ENCODE assay signal across 8 mouse cellular contexts in genomic region chr14:47634410-47634809, GRCm38 (mm10). TPM values are rescaled to one million over a fixed set of nuclear protein-coding genes. Genes with fewer than 3 reads are reported as not detected.
DNase-seq lines count a peak whose midpoint lies in the region; ATAC-seq and TF ChIP-seq lines count a peak whose summit lies in the region.

No protein-coding gene starts in this region.

- H3K4me2 ChIP-seq in heart, embryonic 11.5 days = peak overlapping the region; percentile 48
- peak overlapping the region; percentile 27 for H3K4me2 ChIP-seq in kidney, postnatal 0 days (ENCODE audit: low read length)
- no peak overlapping the region for H3K4me2 ChIP-seq in forebrain, embryonic 12.5 days

- H3K4me3 ChIP-seq in heart, embryonic 11.5 days (ENCODE audit: low read depth, low read length) = no peak overlapping the region
- H3K4me3 ChIP-seq in kidney, postnatal 0 days (replicated peaks; ENCODE audit: low read depth, low read length) = no peak overlapping the region
- H3K4me3 ChIP-seq in forebrain, embryonic 12.5 days (replicated peaks) = no peak overlapping the region
- no peak overlapping the region for H3K4me3 ChIP-seq in cerebellum, adult 2 months (replicated peaks; ENCODE audit: insufficient read depth, low read depth, low read length)

- TF ChIP-seq POLR2A in cerebellum, adult 2 months (IDR thresholded peaks at IDR 0.05; ENCODE audit: borderline replicate concordance, insufficient read depth, low read length) = no peak

- no peak for TF ChIP-seq CTCF in kidney, postnatal 0 days (IDR thresholded peaks at IDR 0.05; ENCODE audit: low read depth)
- TF ChIP-seq CTCF in cerebellum, adult 2 months (IDR thresholded peaks at IDR 0.05; ENCODE audit: borderline replicate concordance, insufficient read depth, low read depth, low read length) = no peak

- ATAC-seq in heart, embryonic 11.5 days (replicated peaks; ENCODE audit: insufficient number of reproducible peaks, low FRiP score, low TSS enrichment) = peak; percentile 77
- peak; percentile 52; the same call in 1 of the 2 replicates for ATAC-seq in kidney, postnatal 0 days (replicated peaks; ENCODE audit: low FRiP score, low read depth)
- ATAC-seq in forebrain, embryonic 12.5 days (ENCODE audit: low FRiP score) = no peak

- WGBS in heart, embryonic 11.5 days (ENCODE audit: insufficient replicate concordance) = 20% methylated on average over 9 of the region's 9 CpGs
- WGBS in kidney, postnatal 0 days = 16% methylated on average over 9 of the region's 9 CpGs
- WGBS in forebrain, embryonic 12.5 days = 85% methylated on average over 9 of the region's 9 CpGs
- 16% methylated on average over 9 of the region's 9 CpGs for WGBS in cerebellum, adult 2 months

- DNase-seq in 3T3-L1 (ENCODE audit: low read depth, low spot score) = peak; percentile 53
- peak; percentile 77 for DNase-seq in NIH3T3 (ENCODE audit: low read depth)
- DNase-seq in kidney, postnatal 0 days (ENCODE audit: low spot score) = peak; percentile 28
- DNase-seq in lung, postnatal 36 days = peak; percentile 65
- DNase-seq in layer of hippocampus, postnatal 25 days (ENCODE audit: extremely low spot score in 1 of 2, low spot score in 1 of 2) = no peak
- DNase-seq in cerebellum, adult 2 months = no peak

- H3K4me1 ChIP-seq in heart, embryonic 11.5 days (ENCODE audit: control insufficient read depth, insufficient read depth, low read length) = peaks cover 21% of the 10 kb centered on the region
- no peaks in the 10 kb centered on the region; the same call in 1 of the 2 replicates for H3K4me1 ChIP-seq in kidney, postnatal 0 days (replicated peaks; ENCODE audit: insufficient read depth, low read length)
- H3K4me1 ChIP-seq in forebrain, embryonic 12.5 days = no peaks in the 10 kb centered on the region; the same call in 1 of the 2 replicates
- no peaks in the 10 kb centered on the region for H3K4me1 ChIP-seq in cerebellum, adult 2 months (ENCODE audit: control insufficient read depth, insufficient read depth, low read length)

- peak overlapping the region; percentile 86 for H3K27ac ChIP-seq in heart, embryonic 11.5 days (ENCODE audit: low read depth, low read length)
- H3K27ac ChIP-seq in kidney, postnatal 0 days = no peak overlapping the region
- H3K27ac ChIP-seq in forebrain, embryonic 12.5 days = no peak overlapping the region
- H3K27ac ChIP-seq in cerebellum, adult 2 months (ENCODE audit: insufficient read depth, low read length) = no peak overlapping the region

- H3K27me3 ChIP-seq in heart, embryonic 11.5 days (ENCODE audit: control insufficient read depth, insufficient read depth, low read length) = no peaks in the 10 kb centered on the region
- H3K27me3 ChIP-seq in kidney, postnatal 0 days (ENCODE audit: insufficient read depth, low read length) = no peaks in the 10 kb centered on the region
- no peaks in the 10 kb centered on the region for H3K27me3 ChIP-seq in forebrain, embryonic 12.5 days
- H3K27me3 ChIP-seq in cerebellum, adult 2 months (ENCODE audit: control insufficient read depth, insufficient read depth, low read length) = no peaks in the 10 kb centered on the region

- peak overlapping the region; percentile 52; the same call in 1 of the 2 replicates for H3K9ac ChIP-seq in heart, embryonic 11.5 days (ENCODE audit: low read depth, low read length)
- no peak overlapping the region; the same call in 1 of the 2 replicates for H3K9ac ChIP-seq in kidney, postnatal 0 days (ENCODE audit: low read depth, low read length)
- no peak overlapping the region for H3K9ac ChIP-seq in forebrain, embryonic 12.5 days

- H3K36me3 ChIP-seq in heart, embryonic 11.5 days (ENCODE audit: control insufficient read depth, insufficient read depth, low read length) = no peaks in the 10 kb centered on the region
- no peaks in the 10 kb centered on the region for H3K36me3 ChIP-seq in kidney, postnatal 0 days (ENCODE audit: insufficient read depth, low read length)
- H3K36me3 ChIP-seq in forebrain, embryonic 12.5 days (replicated peaks) = no peaks in the 10 kb centered on the region

- H3K9me3 ChIP-seq in heart, embryonic 11.5 days (replicated peaks; ENCODE audit: control insufficient read depth, low read length) = no peaks in the 10 kb centered on the region
- H3K9me3 ChIP-seq in kidney, postnatal 0 days (replicated peaks; ENCODE audit: low read length) = no peaks in the 10 kb centered on the region
- no peaks in the 10 kb centered on the region for H3K9me3 ChIP-seq in forebrain, embryonic 12.5 days

RNA-seq across cellular contexts. Expression of gene Ktn1, which starts 13.8 kb away (rescaled TPM):
- polyA plus RNA-seq in heart, embryonic 11.5 days (2014; fragmentation: Nextera tagmentation; extraction: Ambion mirVana) = 96.6 and 105 TPM in 2 replicates
- 68.3 and 69.0 TPM in 2 replicates for polyA plus RNA-seq in kidney, postnatal 0 days (2015; fragmentation: Nextera tagmentation; extraction: Ambion mirVana)
- 93.3 and 102 TPM in 2 replicates for polyA plus RNA-seq in forebrain, embryonic 12.5 days (2016; fragmentation: Nextera tagmentation; extraction: Ambion mirVana)
- total RNA-seq in layer of hippocampus, postnatal 25 days (2021) = 10 to 100 TPM; 78.3 to 90.9 TPM
- polyA plus RNA-seq in cerebellum, adult 2 months (2012; rRNA removed) = 60.7 and 62.0 TPM in 2 replicates

Comparison
In these comparisons a context has a peak if more than half of its experiments do, and no peak if none do; other contexts are left out.
1. DNase-seq: peak in 3T3-L1 (single experiment), NIH3T3 (single experiment), kidney, postnatal 0 days (single experiment) and lung, postnatal 36 days (single experiment); none in layer of hippocampus, postnatal 25 days (0 of 2) and cerebellum, adult 2 months (0 of 2).